Mouse (Mus musculus): ENCODE measurements around the gene Agap2. TPM values are rescaled to one million over a fixed set of nuclear protein-coding genes. Genes with fewer than 3 reads are reported as not detected.
"Not testable (repeated sequence)": the region's sequence is repeated elsewhere in the genome, so short reads cannot be mapped to it uniquely, and the experiment has no call there.

Gene Agap2
- total and polyA plus RNA-seq, 2 experiments from 2014 or later, result 6.3 to 343 TPM

DNA sequence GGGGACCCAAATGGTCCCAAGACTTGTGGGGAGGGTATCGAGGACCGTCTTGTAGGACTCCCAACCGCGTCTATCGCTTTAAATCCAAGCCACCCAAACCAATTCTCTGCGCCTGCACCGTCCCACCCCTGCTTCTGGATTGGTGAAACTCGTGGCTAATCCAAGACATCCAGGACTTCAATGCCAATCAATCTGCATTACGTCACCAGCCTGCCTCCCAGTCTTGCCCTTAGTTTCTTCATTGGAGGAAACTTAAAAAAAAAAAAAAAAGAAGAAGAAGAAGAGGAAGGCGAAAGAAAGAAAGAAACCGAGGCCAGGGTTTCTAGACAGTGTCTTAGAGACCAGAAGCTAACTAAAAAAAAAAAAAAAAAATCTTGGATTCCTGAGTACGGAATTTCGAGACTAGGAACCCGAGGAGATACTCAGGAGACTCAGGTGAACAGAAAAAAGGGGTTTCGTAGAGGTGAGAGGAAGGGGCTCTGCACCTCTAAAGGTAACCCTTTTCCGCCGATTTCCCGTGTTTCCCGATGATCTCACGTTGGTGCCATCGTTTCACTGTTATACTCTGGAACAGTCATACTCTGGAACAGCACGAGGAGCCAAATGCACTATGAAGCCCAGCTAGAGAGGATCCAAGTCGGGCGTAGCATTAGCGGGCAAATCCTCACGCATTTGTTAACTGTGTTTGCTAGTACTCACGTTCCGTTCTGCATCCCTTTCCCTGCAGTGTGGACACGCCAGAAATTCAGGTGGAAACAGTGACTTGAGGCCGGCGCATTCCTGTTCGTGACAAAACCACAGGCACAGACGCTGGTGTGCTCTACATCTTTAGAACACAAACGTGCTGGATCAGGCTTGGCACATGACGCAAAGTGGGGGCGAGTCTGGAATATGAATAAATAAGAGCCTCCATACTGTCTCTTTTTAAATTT lies 4.6 kb upstream of the Agap2 start, which contains the start of gene Tspan31:
Gene Tspan31, minus strand, starts transcription at position 75 of the 932 bp plus-strand sequence.
- Histone ChIP-seq H3K9me3 (ENCODE audit: low read length) (no peaks in the 10 kb centered on the region), H3K4me3 (ENCODE audit: low read depth, low read length) (peak within 1 kb of the TSS; percentile 45), H3K4me2 (ENCODE audit: low read depth, low read length, poor library complexity, severe bottlenecking) (peak within 1 kb of the TSS; percentile 87), H3K9ac (replicated peaks; ENCODE audit: low read length, poor library complexity, severe bottlenecking) (peak within 1 kb of the TSS; percentile 59), H3K27me3 (ENCODE audit: insufficient read depth, low read length) (no peaks in the 10 kb centered on the region), H3K27ac (ENCODE audit: low read depth, low read length) (peak within 1 kb of the TSS; percentile 85), H3K4me1 (ENCODE audit: insufficient read depth, low read length) (peaks cover 4% of the 10 kb centered on the region; the same call in 1 of the 2 replicates), H3K36me3 (ENCODE audit: insufficient read depth, low read length) (peaks cover 28% of the 10 kb centered on the region)
- ATAC-seq (ENCODE audit: low FRiP score) (peak; percentile 91), DNase-seq (ENCODE audit: low spot score) (peak; percentile 99)
- under 1% methylated on average over 36 of the region's 36 CpGs for WGBS
- TF ChIP-seq CTCF (IDR thresholded peaks at IDR 0.05), result no peak

DNA sequence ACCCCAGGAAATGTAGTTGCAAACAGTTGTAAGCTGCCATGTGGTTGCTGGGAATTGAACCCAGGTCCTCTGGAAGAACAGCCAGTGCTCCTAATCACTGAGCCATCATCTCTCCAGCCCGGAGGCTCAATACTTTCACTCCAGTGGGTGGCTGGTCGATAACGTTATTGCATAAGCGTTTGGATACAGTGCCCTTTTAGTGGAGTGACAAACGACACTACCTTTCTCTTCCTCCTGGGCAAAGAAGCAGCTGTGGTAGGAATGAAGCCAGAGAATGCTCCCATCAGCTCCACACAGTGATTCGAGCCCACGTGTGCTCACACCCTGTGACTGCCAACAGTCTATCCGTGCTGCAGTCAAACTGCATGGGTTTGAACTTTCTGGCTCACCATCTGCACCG lies 3.9 kb upstream of the Agap2 start:
- peak overlapping the region; percentile 85 for H3K27ac ChIP-seq (ENCODE audit: low read depth, low read length)
- no peaks in the 10 kb centered on the region for H3K9me3 ChIP-seq (ENCODE audit: low read length)
- 79% methylated on average over 9 of the region's 9 CpGs for WGBS
- TF ChIP-seq CTCF (IDR thresholded peaks at IDR 0.05), result no peak
- peak overlapping the region; percentile 59; the same call in 1 of the 2 replicates for H3K9ac ChIP-seq (replicated peaks; ENCODE audit: low read length, poor library complexity, severe bottlenecking)
- H3K27me3 ChIP-seq (ENCODE audit: insufficient read depth, low read length), result no peaks in the 10 kb centered on the region
- DNase-seq (ENCODE audit: low spot score), result no peak
- peaks cover 22% of the 10 kb centered on the region for H3K36me3 ChIP-seq (ENCODE audit: insufficient read depth, low read length)
- peaks cover 8% of the 10 kb centered on the region; the same call in 1 of the 2 replicates for H3K4me1 ChIP-seq (ENCODE audit: insufficient read depth, low read length)
- ATAC-seq (ENCODE audit: low FRiP score), result no peak
- peak overlapping the region; percentile 45 for H3K4me3 ChIP-seq (ENCODE audit: low read depth, low read length)
- H3K4me2 ChIP-seq (ENCODE audit: low read depth, low read length, poor library complexity, severe bottlenecking), result peak overlapping the region; percentile 75

- peak; percentile 33; the same call in 1 of the 2 replicates for TF ChIP-seq CTCF (IDR thresholded peaks at IDR 0.05)
- not testable (repeated sequence) for H3K9ac ChIP-seq (replicated peaks; ENCODE audit: low read length, poor library complexity, severe bottlenecking); H3K27ac ChIP-seq (ENCODE audit: low read depth, low read length); H3K27me3 ChIP-seq (ENCODE audit: insufficient read depth, low read length); DNase-seq (ENCODE audit: low spot score); H3K4me2 ChIP-seq (ENCODE audit: low read depth, low read length, poor library complexity, severe bottlenecking); ATAC-seq (ENCODE audit: low FRiP score); H3K4me3 ChIP-seq (ENCODE audit: low read depth, low read length); H3K4me1 ChIP-seq (ENCODE audit: insufficient read depth, low read length); H3K9me3 ChIP-seq (ENCODE audit: low read length)
- WGBS, result 84% methylated on average over 4 of the region's 4 CpGs
- H3K36me3 ChIP-seq (ENCODE audit: insufficient read depth, low read length), result peaks cover 13% of the 10 kb centered on the region
These were observed 2.8 kb upstream of the Agap2 start for GRCm38 (mm10) chr10:127072270-127072669.

GRCm38 (mm10) chr10:127072969-127073368 lies 2.1 kb upstream of the Agap2 start:
- DNase-seq (ENCODE audit: low spot score); H3K27me3 ChIP-seq (ENCODE audit: insufficient read depth, low read length); H3K36me3 ChIP-seq (ENCODE audit: insufficient read depth, low read length); H3K4me1 ChIP-seq (ENCODE audit: insufficient read depth, low read length); H3K4me3 ChIP-seq (ENCODE audit: low read depth, low read length); H3K27ac ChIP-seq (ENCODE audit: low read depth, low read length); H3K9me3 ChIP-seq (ENCODE audit: low read length); H3K9ac ChIP-seq (replicated peaks; ENCODE audit: low read length, poor library complexity, severe bottlenecking); ATAC-seq (ENCODE audit: low FRiP score); H3K4me2 ChIP-seq (ENCODE audit: low read depth, low read length, poor library complexity, severe bottlenecking): not testable (repeated sequence)
- WGBS, result 75% methylated on average over 2 of the region's 2 CpGs

GRCm38 (mm10) chr10:127073981-127074380 lies 1.1 kb upstream of the Agap2 start:
- no peaks in the 10 kb centered on the region for H3K9me3 ChIP-seq (ENCODE audit: low read length)
- no peak overlapping the region for H3K4me2 ChIP-seq (ENCODE audit: low read depth, low read length, poor library complexity, severe bottlenecking)
- no peak for ATAC-seq (ENCODE audit: low FRiP score)
- H3K4me3 ChIP-seq (ENCODE audit: low read depth, low read length), result no peak overlapping the region
- H3K27me3 ChIP-seq (ENCODE audit: insufficient read depth, low read length), result no peaks in the 10 kb centered on the region
- H3K36me3 ChIP-seq (ENCODE audit: insufficient read depth, low read length), result no peaks in the 10 kb centered on the region
- no peak for TF ChIP-seq CTCF (IDR thresholded peaks at IDR 0.05)
- H3K4me1 ChIP-seq (ENCODE audit: insufficient read depth, low read length), result peaks cover 4% of the 10 kb centered on the region; the same call in 1 of the 2 replicates
- no peak overlapping the region for H3K9ac ChIP-seq (replicated peaks; ENCODE audit: low read length, poor library complexity, severe bottlenecking)
- no peak for DNase-seq (ENCODE audit: low spot score)
- no peak overlapping the region for H3K27ac ChIP-seq (ENCODE audit: low read depth, low read length)
- WGBS, result 86% methylated on average over 1 of the region's 1 CpGs

DNA sequence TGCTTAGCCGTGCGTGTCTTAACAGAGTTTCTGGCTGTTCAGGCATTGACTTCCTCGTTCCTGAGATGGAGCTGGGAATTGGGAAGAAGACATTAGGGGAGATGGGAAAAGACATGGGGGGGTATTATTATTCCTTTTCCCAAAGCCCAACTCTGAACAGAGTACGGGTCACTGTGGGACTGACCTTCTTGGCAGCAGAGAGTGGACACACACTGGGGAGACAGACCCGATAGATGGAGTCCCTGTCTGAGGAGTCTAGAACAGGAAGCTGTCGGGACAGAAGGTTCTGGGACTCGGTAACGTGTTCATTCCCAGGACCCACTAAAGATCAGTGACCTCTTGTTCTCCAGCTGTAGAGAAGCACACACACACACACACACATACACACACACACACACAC lies 567 bp downstream of the Agap2 start:
- no peak overlapping the region for H3K27ac ChIP-seq (ENCODE audit: low read depth, low read length)
- no peaks in the 10 kb centered on the region for H3K36me3 ChIP-seq (ENCODE audit: insufficient read depth, low read length)
- H3K4me3 ChIP-seq (ENCODE audit: low read depth, low read length), result no peak overlapping the region
- H3K9ac ChIP-seq (replicated peaks; ENCODE audit: low read length, poor library complexity, severe bottlenecking), result no peak overlapping the region
- TF ChIP-seq CTCF (IDR thresholded peaks at IDR 0.05), result no peak
- H3K4me1 ChIP-seq (ENCODE audit: insufficient read depth, low read length), result peaks cover 8% of the 10 kb centered on the region; the same call in 1 of the 2 replicates
- no peak overlapping the region for H3K4me2 ChIP-seq (ENCODE audit: low read depth, low read length, poor library complexity, severe bottlenecking)
- H3K9me3 ChIP-seq (ENCODE audit: low read length), result no peaks in the 10 kb centered on the region
- DNase-seq (ENCODE audit: low spot score) (no peak), ATAC-seq (ENCODE audit: low FRiP score) (no peak)
- H3K27me3 ChIP-seq (ENCODE audit: insufficient read depth, low read length), result no peaks in the 10 kb centered on the region
- 77% methylated on average over 8 of the region's 8 CpGs for WGBS
